Mouse (Mus musculus) cortical plate, adult 2 months (tissue): ENCODE measurements around the gene Wwp2.

Experiments
- CTCF ChIP-seq: fragments of 200-500 bp; IDR thresholded peaks from 2 replicates; pipeline ENCODE4 v1.5.1; 2011; ENCODE audit warnings: mild to moderate bottlenecking, control low read depth, low read length; ENCODE audit not compliant: insufficient read depth; ENCODE audit errors: extremely low read depth
- POLR2A ChIP-seq: fragments of 200-500 bp; IDR thresholded peaks from 2 replicates; pipeline ENCODE4 v1.6.1; 2011; ENCODE audit warnings: mild to moderate bottlenecking, low read length, control low read depth; ENCODE audit not compliant: insufficient read depth; ENCODE audit errors: extremely low read depth

GRCm38 (mm10) chr8:107597731-107598130 is 161.6 kb downstream of the Wwp2 start:
- TF ChIP-seq POLR2A (no peak), CTCF (no peak)
